Mouse (Mus musculus): Measurements from ENCODE around the gene Nr1d2.
"Not testable (repeated sequence)": the region's sequence is repeated elsewhere in the genome, so short reads cannot be mapped to it uniquely, and the experiment has no call there.

Nr1d2 gene

DNA sequence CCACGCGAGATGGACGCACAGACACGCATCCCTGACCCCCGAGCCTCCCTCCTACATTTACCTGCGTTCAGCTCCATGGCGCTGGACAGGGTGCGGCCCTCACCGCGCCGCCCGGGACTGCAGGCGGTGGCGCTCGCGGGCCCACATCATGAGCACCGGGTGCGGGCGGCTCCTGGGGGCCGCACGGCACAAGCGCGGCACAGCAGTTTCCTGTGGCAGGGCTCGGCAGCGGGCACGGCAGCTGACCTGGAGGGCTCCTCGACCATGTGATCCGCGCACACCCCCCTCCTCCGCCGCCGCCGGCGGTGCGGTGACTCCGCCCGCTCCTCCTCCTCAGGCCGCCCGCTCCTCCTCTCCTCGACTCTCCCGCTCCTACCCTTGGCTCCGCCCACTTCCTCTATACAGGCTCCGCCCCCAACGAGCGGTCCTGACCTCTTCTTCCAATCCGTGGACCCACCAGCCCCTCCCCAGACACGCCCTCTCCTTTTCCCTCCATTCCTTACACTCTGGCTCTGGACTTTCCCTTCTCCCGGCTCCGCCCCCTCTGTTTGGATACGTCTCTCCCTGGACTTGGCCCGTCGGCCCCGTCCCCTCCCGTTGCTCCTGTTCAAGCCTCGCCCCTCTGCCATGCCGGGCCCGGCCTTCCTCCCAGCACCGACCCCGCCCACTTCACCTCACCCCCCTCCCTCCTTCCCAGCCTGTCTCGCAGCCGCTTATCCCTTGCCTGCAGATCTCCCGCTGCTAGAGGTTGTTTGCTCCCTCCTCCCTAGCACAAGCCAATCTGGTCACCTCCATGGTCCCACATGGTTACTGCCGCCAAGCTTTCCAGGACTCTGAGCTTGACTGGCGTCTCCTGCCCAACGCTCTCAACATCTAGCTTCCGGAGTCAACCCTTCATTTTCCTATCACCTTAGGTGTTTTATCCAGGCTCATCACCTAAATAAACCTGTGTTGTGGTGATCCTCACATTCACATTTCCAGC is at the start of gene Nr1d2:
Gene Nr1d2, minus strand, starts transcription at position 378 of the 982 bp plus-strand sequence.
- DNase-seq (ENCODE audit: low spot score in 2 of 2) = peak; percentile 92 to 94

DNA sequence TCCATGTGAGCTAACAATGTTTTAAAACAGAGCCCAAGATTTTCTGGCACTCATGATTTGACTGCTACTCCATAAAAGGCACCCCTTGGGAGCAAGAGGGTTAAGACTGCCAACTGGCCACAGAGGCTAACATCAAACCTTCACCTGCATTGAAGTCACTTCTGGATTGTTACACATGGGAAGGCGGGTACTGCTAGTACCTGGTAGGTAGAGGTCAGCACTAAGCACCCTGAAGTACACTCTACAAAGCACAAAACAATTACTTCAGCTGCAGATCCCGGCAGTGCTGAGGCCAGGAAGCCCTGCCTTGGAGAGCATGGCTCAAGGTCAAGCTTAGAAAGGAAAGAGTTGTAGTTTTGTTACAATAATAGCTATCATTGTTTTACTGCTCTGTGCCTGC is 48.5 kb upstream of the Nr1d2 start:
- no peak for DNase-seq (ENCODE audit: low spot score in 2 of 2)

DNA sequence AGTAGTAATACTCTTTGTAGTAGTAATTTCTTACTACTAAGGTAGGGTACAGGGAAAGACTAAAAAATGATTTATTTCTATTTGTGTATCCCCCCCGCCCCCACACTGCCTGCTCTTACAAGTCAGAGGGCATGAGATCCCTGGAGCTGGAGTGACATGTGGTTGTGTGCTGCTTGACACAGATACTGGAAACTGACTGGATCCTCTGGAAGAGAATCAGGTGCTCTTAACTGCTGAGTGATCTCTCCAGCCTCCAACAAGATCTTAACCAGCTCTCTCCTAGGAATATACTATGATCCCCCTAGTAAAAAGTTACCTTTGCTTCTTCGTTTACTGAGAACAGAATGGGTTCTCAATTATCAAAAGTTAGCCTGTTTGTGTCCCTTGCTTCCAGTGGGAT is 47.5 kb upstream of the Nr1d2 start:
- DNase-seq (ENCODE audit: low spot score in 2 of 2) = no peak

DNA sequence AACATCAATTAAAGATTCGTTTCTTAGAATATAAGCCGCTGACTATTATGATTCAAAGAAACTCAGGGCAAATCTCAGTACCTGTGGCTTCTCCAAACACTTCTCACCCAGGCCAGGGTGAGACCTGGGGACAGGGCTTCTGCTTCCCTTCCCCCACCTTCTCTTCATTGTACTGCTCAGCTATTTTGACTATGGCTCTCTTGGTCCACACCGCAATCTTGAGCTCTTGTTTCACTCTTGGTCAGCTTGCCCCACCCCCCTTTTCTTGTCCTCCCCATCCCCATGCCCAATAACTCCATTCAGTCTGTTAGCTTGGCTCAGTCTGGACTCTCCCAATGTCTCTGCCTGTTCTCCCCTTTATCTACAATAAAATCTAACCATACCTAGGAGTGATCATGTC is 46.5 kb upstream of the Nr1d2 start:
- DNase-seq (ENCODE audit: low spot score in 2 of 2) = no peak

DNA sequence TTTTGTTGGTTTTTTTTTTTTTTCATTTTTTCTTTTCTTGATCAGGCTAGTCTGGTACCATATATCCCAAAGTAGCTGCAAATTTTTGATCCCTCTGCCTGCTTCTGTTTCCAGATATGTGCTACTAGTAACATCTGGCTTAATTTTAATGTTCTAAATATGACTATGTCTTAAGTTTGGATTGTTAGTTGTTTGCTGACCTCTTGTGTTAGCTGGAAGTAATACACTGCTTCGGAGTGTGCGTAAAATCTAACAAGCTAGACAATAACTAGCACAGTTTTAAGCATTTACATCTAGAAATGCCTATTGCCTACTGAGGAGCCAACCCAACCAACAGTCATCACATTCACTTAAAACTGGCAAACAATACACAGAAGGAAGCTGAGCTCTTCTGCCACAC is 45.7 kb upstream of the Nr1d2 start:
- no peak for DNase-seq (ENCODE audit: low spot score in 2 of 2)

DNA sequence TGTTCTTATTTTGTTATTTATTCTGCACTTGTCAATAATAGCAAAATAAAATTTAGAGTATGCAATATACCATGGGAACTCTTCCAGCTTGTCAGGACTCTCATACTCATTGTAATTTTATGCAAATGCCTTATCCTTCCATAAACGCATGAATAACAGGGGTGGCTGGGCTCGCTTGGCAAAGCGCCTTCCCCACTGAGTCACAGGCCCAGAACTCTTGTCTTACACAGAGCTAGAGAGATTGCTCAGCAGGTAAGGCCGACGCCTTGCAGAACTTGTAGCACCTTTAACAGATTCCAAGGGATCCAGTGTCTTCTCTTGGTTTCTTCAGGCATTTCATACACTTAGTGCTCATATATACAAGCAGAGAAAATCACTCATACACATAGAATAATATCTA is 41.4 kb upstream of the Nr1d2 start:
- DNase-seq (ENCODE audit: low spot score in 2 of 2) = no peak

DNA sequence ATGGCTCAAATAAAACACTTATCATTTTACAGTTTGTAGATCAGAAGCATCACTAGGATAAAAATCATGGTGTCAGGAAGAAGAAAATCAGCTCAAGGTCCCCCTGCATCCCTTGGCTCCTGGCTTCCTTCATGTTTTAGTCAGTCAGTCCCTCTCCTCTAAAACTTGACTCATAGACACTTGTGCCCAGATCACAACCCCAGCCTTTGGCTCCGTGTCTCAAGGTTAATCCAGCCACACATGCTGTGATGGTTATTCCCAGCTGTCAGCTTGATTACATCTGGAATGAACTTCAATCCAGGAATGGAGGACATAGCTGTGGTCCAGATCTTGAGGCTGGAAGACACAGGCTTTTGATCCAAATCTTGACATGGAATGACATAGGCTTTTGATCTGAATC is 35.6 kb upstream of the Nr1d2 start:
- DNase-seq (ENCODE audit: low spot score in 2 of 2) = no peak

DNA sequence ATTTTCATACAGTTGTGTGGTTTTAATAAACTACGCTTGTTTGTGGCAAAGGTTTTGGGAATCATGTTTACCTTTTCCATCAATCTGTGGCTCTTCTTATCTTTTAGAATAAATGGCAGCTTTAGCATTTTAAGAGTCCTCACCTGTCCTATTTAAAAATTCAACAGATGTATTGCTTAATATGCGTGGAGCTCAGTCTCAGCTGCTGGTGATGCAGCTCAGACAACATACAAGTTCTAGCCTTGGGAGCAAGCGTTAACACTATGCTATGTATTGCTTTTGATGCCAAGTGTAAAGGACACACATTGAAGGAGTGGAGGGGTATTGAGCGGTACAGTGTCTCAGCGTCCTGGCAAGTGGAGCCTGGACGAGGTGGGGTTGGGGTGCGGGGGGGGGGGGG is 32.7 kb upstream of the Nr1d2 start:
- no peak for DNase-seq (ENCODE audit: low spot score in 2 of 2)

DNA sequence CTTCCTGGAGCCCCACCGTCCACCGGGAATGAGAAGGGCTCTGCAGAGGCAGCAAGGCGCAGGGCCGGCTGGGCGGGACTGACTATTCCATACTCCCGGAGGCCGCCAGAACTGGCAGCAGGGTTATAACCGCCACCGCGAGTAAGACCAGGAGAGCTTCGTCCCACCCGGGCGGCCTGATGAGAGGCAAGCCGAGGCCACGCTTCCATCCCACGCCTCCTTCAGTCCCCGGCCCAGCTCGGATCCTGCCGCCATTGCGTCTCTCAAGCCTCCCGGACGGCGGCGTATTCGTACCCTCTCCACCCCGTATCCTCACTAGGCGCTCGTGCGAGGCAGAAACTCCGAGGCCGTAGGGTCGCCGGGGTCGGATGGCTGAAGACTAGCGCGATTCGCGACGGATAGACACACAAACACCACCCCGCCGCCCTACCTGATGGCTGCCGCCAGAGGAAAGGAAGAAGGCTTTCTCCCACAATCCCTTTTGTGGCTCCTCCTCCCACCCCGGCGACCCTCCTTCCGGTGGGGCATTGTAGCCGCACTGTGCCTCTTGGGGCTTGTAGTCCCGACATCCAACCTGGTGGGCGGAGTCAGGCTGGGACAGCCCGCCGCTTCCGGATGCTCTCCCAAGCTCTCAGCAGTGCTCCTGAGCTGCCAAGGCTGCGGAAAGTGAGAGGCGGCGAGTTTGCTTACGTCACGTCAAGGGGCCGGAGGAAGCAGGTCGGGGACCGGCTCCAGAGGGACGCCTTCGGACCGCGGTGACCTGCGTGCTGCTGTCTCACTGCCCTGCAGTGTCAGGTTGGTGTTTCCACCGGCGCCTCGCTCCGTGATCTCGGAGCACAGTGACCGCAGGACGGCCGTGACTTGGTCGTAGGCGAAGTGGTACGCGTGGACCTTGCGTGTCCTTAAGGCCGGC is 31.9 kb upstream of the Nr1d2 start, which contains the start of the genes Nkiras1 and Rpl15:
Gene Nkiras1, plus strand, starts transcription at position 608 of the 913 bp plus-strand sequence.
Gene Rpl15, minus strand, starts transcription at position 863 of the 913 bp plus-strand sequence.
- peak; percentile 96 for DNase-seq (ENCODE audit: low spot score in 2 of 2)

DNA sequence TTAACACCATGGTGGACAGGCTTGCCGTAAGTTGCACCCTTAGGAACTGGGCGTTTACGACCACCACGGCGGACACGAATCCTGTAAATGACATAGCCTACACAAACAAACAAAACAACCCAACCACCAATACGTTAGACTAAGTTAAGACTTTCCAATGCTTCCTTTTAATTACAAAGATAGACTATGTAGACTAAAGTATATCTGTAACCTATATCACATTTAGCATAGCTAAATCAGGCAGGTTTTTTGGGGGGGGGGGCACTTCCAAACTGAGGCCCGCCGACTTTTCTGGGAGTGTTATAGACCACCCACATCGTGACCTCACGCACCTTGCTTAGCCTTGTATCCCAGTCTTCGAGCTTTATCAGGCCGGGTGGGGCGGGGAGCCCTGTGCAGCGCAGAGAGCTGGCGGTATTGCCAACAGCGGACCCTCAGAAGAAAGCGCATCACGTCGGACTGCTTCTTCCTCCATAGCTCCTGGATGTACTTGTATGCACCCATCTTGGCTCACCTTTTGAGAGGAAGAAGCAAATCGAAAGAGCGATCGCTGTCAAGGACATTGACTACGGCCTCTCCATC is 31.1 kb upstream of the Nr1d2 start:
- DNase-seq (ENCODE audit: low spot score in 2 of 2) = not testable (repeated sequence)

DNA sequence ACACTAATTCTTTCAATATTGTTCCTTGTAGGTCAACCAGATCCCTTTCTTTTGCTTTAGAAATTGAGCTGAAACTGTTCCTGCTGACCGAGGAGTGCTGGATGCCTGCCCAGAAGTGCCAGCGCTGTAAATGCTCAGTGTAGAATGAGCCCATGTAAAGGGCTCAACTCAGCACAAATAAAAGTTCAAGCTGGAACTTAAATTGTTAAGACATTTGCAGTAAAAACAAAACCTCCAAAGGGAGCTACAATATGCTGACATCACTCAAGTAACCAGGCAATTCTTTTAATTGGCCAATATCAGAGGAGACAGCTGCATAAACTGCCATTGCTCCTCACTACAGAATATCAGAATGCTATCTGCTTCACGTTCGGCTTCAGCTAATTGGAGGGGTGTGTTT is 24.5 kb upstream of the Nr1d2 start:
- DNase-seq (ENCODE audit: low spot score in 2 of 2) = no peak

DNA sequence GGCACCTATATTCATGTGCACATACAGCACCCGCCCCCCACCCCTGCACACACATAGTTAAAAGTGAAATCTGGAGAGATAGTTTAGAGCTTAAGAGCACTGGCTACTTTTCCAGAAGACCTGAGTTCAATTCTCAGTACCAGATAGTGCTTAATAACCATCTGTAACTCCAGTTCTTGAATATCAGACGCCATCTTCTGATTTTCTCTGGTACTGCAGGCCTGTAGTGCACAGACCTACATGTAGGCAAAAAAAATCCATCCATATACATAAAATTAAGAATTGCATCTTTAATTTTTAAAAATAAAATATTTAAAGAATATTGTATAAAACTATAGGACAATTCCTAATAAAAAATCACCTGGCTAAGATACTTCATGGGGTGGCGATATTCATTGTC is 22.3 kb upstream of the Nr1d2 start:
- DNase-seq (ENCODE audit: low spot score in 2 of 2) = no peak

DNA sequence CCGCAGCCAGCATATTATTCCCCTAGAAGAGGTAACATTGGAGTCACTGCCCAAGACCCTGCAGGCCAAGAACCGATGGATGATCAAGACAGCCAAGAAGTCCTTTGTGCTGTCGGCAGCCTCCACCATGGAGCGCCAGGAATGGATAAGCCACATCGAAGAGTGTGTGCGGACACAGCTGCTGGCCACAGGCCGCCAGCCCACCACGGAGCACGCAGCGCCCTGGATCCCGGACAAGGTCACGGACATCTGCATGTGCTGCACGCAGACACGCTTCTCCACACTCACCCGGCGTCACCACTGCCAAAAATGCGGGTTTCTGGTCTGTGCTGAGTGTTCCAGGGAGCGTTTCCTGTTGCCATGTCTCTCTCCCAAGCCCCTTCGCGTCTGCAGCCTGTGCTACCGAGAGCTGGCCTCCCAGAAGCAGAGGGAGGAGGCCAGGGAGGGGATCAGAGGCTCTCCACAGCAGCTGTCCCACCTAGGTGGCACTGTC is 3.8 kb upstream of the Nr1d2 start:
- DNase-seq (ENCODE audit: low spot score in 2 of 2) = no peak

DNA sequence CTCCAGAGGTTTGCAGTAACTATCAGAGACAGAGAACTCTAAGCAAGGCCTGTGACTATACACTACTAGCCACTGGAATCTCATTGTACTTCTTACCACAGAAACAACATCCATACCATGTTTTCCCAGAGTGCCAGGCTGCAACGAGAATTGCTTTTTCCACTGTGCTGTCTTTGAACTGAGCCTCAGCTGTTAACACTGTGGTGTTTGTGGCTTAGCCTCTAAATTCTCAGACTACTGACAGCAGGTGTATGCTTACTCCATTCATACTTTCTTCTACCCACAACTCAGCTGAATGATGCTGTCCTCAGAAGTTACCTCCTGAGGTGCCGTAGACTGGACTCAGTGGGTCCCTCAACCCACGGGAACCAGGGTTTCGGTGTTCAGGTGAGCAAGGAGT is 2.9 kb upstream of the Nr1d2 start:
- DNase-seq (ENCODE audit: low spot score in 2 of 2) = no peak

DNA sequence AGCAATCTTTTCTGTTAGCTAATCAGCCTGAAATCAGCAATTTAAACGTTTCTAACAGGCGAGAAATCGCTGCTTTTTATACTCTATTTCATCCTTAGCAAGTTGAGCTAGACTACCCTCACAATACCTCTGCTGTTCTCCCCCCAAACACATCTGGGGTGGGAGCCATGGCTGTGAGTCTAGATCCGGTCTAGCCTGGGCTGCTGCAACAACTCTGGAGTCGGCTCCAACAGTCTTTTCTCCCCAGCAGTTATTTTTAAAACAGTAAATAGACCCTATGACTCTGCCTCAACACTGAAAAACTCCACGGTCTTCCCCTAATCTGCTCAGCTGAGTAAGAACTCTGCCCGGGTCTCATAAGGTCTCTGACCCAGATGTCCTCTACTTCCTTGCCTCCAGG is 1.2 kb upstream of the Nr1d2 start:
- DNase-seq (ENCODE audit: low spot score in 2 of 2) = no peak

DNA sequence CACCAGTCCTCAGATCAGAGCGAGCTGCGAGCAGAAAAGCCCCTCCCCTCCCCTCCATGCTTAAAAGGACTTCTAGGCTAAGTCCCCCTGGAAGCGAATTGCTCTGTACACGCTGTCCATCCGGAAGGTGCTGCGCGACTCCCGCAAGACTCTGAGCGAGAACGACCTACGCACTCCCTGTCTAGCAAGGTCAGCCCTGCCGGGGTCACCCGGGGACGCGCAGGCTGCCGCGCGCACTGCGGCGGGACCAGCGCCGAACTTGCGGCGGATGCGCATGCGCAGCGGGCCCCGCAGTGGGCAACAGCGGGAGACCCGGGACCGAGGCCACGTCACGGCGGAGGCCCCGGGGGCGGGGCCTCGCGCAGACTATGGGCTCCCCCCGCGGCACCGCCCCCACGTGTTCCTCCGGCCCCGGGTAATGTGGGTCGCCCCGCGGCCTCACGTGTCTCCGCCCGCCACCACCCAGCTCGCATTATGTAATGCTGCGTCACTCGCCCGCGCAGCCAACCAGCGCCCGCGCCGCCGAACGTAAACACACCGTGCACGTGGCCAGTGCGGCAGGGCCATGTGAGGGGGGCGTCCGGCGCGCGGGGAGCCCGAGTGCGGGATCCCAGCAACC is 687 bp downstream of the Nr1d2 start:
- peak; percentile 91 to 95 for DNase-seq (ENCODE audit: low spot score in 2 of 2)

DNA sequence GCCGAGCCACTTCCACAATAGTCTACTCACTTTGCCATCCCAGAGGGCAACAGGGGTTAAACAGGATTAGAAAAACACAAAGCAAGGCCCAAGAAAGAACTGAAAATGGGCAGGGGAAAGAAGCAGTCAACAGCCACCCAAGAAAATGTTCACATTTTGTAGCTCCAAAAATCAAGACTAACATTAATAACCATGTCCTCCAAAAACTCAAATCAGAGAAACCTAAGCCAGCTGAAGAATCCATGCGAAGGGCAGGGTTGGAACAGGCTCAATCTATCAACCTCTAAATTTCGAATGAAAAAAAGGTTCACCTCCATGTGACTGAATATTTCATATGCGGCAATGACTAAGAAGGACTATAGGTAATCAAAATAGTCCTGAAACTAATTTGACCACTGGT is 1.5 kb downstream of the Nr1d2 start:
- no peak for DNase-seq (ENCODE audit: low spot score in 2 of 2)

DNA sequence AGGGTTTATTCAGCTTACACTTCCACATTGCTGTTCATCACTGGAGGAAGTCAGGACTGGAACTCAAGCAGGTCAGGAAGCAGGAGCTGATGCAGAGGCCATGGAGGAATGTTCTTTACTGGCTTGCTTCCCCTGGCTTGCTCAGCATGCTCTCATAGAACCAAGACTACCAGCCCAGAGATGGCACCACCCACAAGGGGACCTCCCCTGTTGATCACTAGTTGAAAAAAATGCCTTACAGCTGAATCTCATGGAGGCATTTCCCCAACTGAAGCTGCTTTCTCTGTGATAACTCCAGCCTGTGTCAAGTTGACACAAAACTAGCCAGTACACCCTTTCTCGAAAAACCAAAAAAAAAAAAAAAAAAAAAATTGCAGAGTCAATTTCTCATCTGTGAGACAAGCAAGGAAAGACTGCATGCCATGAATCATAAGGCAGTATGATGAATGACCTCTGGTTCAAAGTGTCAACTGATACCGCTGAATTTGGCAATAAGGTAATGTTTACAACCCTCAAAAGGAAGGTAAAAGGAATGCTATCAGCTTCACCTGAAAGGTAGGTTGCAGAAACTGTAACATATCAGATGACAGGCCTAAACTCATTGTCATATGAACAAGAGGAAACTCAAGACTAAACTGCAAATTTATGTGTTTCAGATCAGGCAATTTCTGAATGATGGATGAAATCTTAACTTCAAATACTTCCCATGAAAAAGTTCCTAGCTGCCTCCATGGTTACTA is 2.3 kb downstream of the Nr1d2 start:
- DNase-seq (ENCODE audit: low spot score in 2 of 2) = not testable (repeated sequence)

DNA sequence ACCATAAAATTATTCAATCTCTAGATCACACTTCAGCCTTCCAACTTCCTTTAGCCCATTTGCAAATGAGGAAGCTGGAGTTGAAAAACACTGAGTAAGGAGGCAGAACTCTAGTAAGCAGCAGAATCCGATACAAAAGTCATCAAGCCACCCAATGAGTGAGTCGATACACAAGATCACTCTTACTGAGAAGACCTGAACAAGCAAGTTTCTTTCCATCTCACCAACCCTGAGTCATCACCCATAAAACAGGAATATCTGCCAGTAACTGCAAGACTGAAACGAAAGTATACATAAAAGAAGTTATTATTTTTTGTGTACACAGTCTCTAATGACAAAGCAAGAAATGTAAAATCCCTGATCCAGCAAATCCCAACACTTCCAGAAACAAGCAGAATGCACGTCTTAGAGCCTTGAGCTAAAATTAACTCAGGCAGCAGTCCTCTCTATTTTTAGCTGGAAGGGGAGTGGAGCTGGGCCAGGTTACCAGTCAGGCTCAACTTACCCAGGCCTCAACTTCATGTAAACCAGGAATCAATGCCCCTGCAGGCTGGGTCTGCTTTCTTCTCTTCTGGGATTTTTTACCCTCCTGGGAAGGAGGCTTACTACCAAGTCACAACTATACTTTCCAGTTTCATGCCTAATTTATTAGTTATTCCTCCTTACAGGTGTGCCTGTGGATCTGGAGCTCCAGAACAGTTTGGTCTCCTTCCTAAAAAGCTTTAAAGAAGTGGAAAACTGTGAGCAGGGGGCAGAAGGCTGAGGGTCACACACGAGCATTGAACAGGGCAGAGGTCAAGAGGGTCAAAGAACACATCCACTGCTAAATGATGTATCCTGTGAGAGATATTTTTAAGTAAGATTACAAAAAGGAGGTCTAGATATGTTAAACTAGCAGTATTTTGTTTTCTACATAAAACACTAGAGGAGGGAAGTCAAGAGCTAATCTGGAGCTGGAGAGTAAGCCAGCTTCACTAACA is 4.7 kb downstream of the Nr1d2 start:
- no peak for DNase-seq (ENCODE audit: low spot score in 2 of 2)
